In the genomic region with DNA sequence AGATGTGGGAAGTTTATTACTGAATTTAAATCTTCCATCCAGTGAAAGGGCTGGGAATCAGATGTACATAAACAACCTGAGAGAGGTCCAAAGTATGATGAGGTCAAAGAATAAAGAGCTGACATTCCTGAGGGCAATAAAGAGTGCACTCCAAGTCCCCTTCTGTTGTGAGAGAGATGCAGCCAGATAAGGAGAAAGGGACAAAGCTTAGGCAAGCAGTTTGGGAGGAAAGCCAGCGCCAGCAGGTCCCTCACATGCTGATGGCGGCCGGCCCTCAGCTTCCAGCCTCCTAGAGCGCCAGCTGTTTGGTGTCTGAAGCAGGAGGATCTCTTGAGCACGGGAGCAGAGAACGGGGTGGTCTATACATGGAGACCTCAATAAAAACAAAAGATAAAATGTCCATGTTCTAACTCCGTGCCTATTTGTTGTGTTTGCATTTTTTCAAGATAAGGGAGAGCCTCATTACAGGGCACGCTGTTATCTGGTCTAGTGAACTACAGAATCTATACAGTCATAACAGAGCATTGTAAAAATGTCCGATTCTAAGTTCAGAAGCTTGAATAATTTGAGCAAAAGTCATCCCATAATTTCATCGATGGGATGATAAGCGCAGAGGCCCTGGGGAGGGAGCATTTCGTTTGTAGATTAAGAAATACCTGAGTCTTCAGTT, we compare ENCODE assay signal across 16 mouse cellular contexts. TPM values are rescaled to one million over a fixed set of nuclear protein-coding genes. Genes with fewer than 3 reads are reported as not detected.
DNase-seq lines count a peak whose midpoint lies in the region; ATAC-seq lines count a peak whose summit lies in the region.
"Had no signal": no experiment of that assay in that cellular context is flagged by ENCODE, and none has a peak within 500 bp of the region (broad histone marks: within the 10 kb centered on the region; RNA-seq: fewer than 3 reads in every experiment).

No protein-coding gene starts in this region.

- H3K4me1 ChIP-seq in liver, embryonic 16.5 days (ENCODE audit: control insufficient read depth, low read depth, low read length): peaks cover 5% of the 10 kb centered on the region
- peaks cover 13% of the 10 kb centered on the region for H3K4me1 ChIP-seq in forebrain, embryonic 10.5 days
- H3K4me1 ChIP-seq: midbrain, embryonic 12.5 days had no signal

- H3K4me3 ChIP-seq in liver, embryonic 16.5 days (ENCODE audit: low read depth, low read length): no peak overlapping the region
- H3K4me3 ChIP-seq in forebrain, embryonic 10.5 days: no peak overlapping the region
- H3K4me3 ChIP-seq: embryonic facial prominence, embryonic 13.5 days; gastrocnemius, adult 2 months; midbrain, embryonic 12.5 days had no signal

- H3K9me3 ChIP-seq in liver, embryonic 16.5 days (replicated peaks; ENCODE audit: control insufficient read depth, low read length): 0 out of 2 replicates have a peak, but pooled peaks cover 4% of the 10 kb centered on the region
- peaks cover 12% of the 10 kb centered on the region; the same call in 1 of the 2 replicates for H3K9me3 ChIP-seq in forebrain, embryonic 10.5 days

- H3K9ac ChIP-seq in liver, embryonic 16.5 days (ENCODE audit: low read depth, low read length): peak overlapping the region; percentile 8; the same call in 1 of the 2 replicates
- H3K9ac ChIP-seq: embryonic facial prominence, embryonic 13.5 days; forebrain, postnatal 0 days; midbrain, embryonic 12.5 days had no signal

- H3K27me3 ChIP-seq in liver, embryonic 16.5 days (ENCODE audit: control insufficient read depth, insufficient read depth, low read depth, low read length): no peaks in the 10 kb centered on the region
- no peaks in the 10 kb centered on the region for H3K27me3 ChIP-seq in forebrain, embryonic 10.5 days (ENCODE audit: poor library complexity, severe bottlenecking)
- H3K27me3 ChIP-seq: embryonic facial prominence, embryonic 13.5 days; midbrain, embryonic 12.5 days had no signal

- H3K27ac ChIP-seq in liver, embryonic 16.5 days (ENCODE audit: low read length): no peak overlapping the region
- no peak overlapping the region for H3K27ac ChIP-seq in forebrain, embryonic 10.5 days
- H3K27ac ChIP-seq: embryonic facial prominence, embryonic 13.5 days; gastrocnemius, adult 2 months; macrophage; midbrain, embryonic 12.5 days had no signal

- peak overlapping the region; percentile 29; the same call in 1 of the 2 replicates for H3K4me2 ChIP-seq in liver, embryonic 16.5 days (ENCODE audit: low read depth, low read length)
- H3K4me2 ChIP-seq: embryonic facial prominence, embryonic 13.5 days; midbrain, embryonic 12.5 days had no signal

- no peak for ATAC-seq in liver, embryonic 16.5 days (ENCODE audit: low read depth)
- ATAC-seq: forebrain, postnatal 0 days had no signal

- no peaks in the 10 kb centered on the region for H3K36me3 ChIP-seq in liver, embryonic 16.5 days (ENCODE audit: control insufficient read depth, insufficient read depth)
- no peaks in the 10 kb centered on the region for H3K36me3 ChIP-seq in forebrain, embryonic 10.5 days (replicated peaks)
- H3K36me3 ChIP-seq: embryonic facial prominence, embryonic 13.5 days; midbrain, embryonic 12.5 days had no signal

- peak; percentile 38 for DNase-seq in urinary bladder, postnatal 14 days (ENCODE audit: low spot score)
- no peak for DNase-seq in urinary bladder, postnatal 25 days (ENCODE audit: low spot score)
- DNase-seq in lung, postnatal 14 days: peak; percentile 54
- no peak for DNase-seq in gastrocnemius, adult 8-10 months (ENCODE audit: low spot score in 2 of 2)
- no peak for DNase-seq in frontal cortex, postnatal 14 days (ENCODE audit: low spot score in 2 of 2)
- no peak for DNase-seq in forebrain, embryonic 10.5 days (ENCODE audit: extremely low spot score, low spot score)
- DNase-seq: adrenal gland, postnatal 36 days; cerebellum, adult 2 months; forebrain, postnatal 0 days; gastrocnemius, adult 2 months; heart, adult 18-20 months; right cerebral cortex, postnatal 4 days had no signal

- 49% methylated on average over 12 of the region's 12 CpGs for WGBS in liver, embryonic 16.5 days (ENCODE audit: insufficient replicate concordance)
- 90% methylated on average over 12 of the region's 12 CpGs for WGBS in forebrain, embryonic 10.5 days

RNA-seq across cellular contexts. Expression of a gene that starts 15.9 kb away (rescaled TPM):
- 43.3 and 44.1 TPM in 2 replicates for polyA plus RNA-seq in liver, embryonic 16.5 days (2015; fragmentation: Nextera tagmentation; extraction: Ambion mirVana)
- total RNA-seq in gastrocnemius, adult 8-10 months (2022): 1 to 10 TPM in 3 of 4 experiments, under 1 TPM in 1; 0.58 to 1.5 (median 1.3) TPM
- 103 and 116 TPM in 2 replicates for polyA plus RNA-seq in forebrain, embryonic 10.5 days (2016; fragmentation: Nextera tagmentation; extraction: Ambion mirVana)

Comparison
In these comparisons a context has a peak if more than half of its experiments do, and no peak if none do; other contexts are left out.
1. DNase-seq: peak in urinary bladder, postnatal 14 days (single experiment) and lung, postnatal 14 days (single experiment); none in urinary bladder, postnatal 25 days (single experiment), gastrocnemius, adult 8-10 months (0 of 2), frontal cortex, postnatal 14 days (0 of 2) and forebrain, embryonic 10.5 days (single experiment).